Mouse (Mus musculus): ENCODE measurements around the gene Ccs. TPM values are rescaled to one million over a fixed set of nuclear protein-coding genes. Genes with fewer than 3 reads are reported as not detected.
"Not testable (repeated sequence)": the region's sequence is repeated elsewhere in the genome, so short reads cannot be mapped to it uniquely, and the experiment has no call there.

Ccs gene
- polyA plus RNA-seq (2015; fragmentation: Nextera tagmentation; extraction: Ambion mirVana) = 63.7 and 63.9 TPM in 2 replicates

GRCm38 (mm10) chr19:4839149-4839548 is at the start of gene Ccs, which contains the start of gene Ccdc87:
Ccs (minus strand) TSS chr19:4839332.
Ccdc87 (plus strand) TSS chr19:4839366.
- H3K9ac ChIP-seq = peak within 1 kb of the TSS; percentile 66
- under 1% methylated on average over 25 of the region's 25 CpGs for WGBS
- peak; percentile 95 for ATAC-seq (ENCODE audit: insufficient number of reproducible peaks, low FRiP score, low TSS enrichment, low read depth)
- H3K4me2 ChIP-seq = peak within 1 kb of the TSS; percentile 97
- no peaks in the 10 kb centered on the region for H3K9me3 ChIP-seq
- no peaks in the 10 kb centered on the region for H3K36me3 ChIP-seq
- 0 out of 2 replicates have a peak within 1 kb of the TSS, but pooled peaks have one; percentile 3 for H3K27ac ChIP-seq
- peaks cover 16% of the 10 kb centered on the region for H3K4me1 ChIP-seq
- peak within 1 kb of the TSS; percentile 63 for H3K4me3 ChIP-seq
- peaks cover 28% of the 10 kb centered on the region for H3K27me3 ChIP-seq

- no peak overlapping the region for H3K27ac ChIP-seq
- no peak overlapping the region for H3K9ac ChIP-seq
- no peak for ATAC-seq (ENCODE audit: insufficient number of reproducible peaks, low FRiP score, low TSS enrichment, low read depth)
- H3K27me3 ChIP-seq = no peaks in the 10 kb centered on the region
- peaks cover 11% of the 10 kb centered on the region for H3K4me1 ChIP-seq
- no peaks in the 10 kb centered on the region for H3K9me3 ChIP-seq
- WGBS = 78% methylated on average over 4 of the region's 4 CpGs
- no peak overlapping the region for H3K4me2 ChIP-seq
- H3K4me3 ChIP-seq = no peak overlapping the region
- no peaks in the 10 kb centered on the region for H3K36me3 ChIP-seq
Observed at GRCm38 (mm10) chr19:4883961-4884360, 44.8 kb upstream of the Ccs start.

DNA sequence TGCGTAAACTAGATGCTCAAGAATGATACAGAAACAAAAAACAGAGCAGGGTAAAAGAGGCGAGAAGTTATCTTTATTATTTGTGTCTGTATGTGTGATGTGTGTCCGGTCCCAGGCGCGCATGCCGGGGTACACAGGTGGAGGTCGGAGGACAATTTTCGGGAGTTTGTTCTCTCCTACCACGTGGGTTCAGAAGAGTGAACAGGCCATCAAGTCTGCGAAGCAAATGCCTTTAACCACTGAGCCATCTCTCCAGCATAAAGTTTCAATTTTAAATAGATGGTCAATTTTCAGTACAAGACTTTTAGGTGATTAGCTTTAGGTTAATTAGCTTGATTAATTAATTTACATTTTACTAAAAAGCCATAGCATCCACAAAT is 40.2 kb upstream of the Ccs start:
- Histone ChIP-seq H3K27me3 (no peaks in the 10 kb centered on the region), H3K4me1 (peaks cover 29% of the 10 kb centered on the region), H3K9me3 (no peaks in the 10 kb centered on the region), H3K4me2 (peak overlapping the region; percentile 92), H3K27ac (no peak overlapping the region), H3K36me3 (no peaks in the 10 kb centered on the region), H3K9ac (no peak overlapping the region), H3K4me3 (peak overlapping the region; percentile 81)
- no peak for ATAC-seq (ENCODE audit: insufficient number of reproducible peaks, low FRiP score, low TSS enrichment, low read depth)
- 41% methylated on average over 10 of the region's 10 CpGs for WGBS

DNA sequence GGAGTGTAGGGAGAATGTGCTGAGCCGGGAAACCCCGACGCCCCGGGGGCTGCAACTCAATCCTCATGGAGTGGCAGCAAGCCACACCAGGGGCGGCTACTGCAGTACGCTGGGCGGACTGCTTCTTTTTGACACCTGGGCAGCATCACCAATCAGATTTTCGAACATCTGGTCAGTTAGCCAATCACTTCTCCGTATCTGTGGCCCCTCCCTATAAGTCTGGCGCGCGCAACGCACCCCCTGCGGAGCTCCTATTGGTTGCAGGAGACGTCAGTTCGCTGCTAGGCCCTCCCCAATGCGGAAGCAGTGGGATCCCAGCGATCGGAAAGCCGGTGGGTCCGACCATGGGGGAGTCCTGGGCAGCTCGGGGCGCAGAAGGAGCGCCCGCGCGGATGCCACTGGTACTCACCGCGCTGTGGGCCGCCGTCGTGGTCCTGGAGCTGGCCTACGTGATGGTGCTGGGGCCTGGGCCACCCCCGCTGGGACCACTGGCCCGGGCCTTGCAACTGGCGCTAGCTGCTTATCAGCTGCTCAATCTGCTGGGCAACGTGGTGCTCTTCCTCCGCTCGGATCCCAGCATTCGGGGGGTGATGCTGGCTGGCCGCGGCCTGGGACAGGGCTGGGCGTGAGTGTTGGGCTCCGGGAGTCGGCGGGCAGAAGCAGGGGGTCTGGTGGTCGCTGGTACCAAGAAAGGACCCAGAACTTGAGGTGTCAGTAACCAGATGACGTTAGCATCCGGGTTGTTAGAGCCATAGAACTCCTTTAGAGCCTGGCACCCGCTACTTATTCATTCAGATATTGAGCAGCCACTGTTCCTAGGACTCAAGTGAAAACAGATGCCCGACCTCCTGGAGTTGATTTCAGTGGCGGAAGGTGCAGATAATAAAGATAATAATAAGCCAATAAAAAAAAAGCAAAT is 39.5 kb upstream of the Ccs start, which contains the start of gene Zdhhc24:
Gene Zdhhc24, plus strand, starts transcription at position 264 of the 919 bp plus-strand sequence.
- Histone ChIP-seq H3K27me3 (no peaks in the 10 kb centered on the region), H3K9me3 (no peaks in the 10 kb centered on the region), H3K4me1 (peaks cover 29% of the 10 kb centered on the region), H3K4me2 (peak within 1 kb of the TSS; percentile 92), H3K36me3 (no peaks in the 10 kb centered on the region), H3K27ac (peak within 1 kb of the TSS; percentile 71), H3K9ac (peak within 1 kb of the TSS; percentile 93), H3K4me3 (peak within 1 kb of the TSS; percentile 81)
- ATAC-seq (ENCODE audit: insufficient number of reproducible peaks, low FRiP score, low TSS enrichment, low read depth) = peak; percentile 96
- WGBS = under 1% methylated on average over 52 of the region's 52 CpGs

- 1% methylated on average over 17 of the region's 17 CpGs for WGBS
- H3K36me3 ChIP-seq = no peaks in the 10 kb centered on the region
- no peaks in the 10 kb centered on the region for H3K9me3 ChIP-seq
- peak within 1 kb of the TSS; percentile 71 for H3K27ac ChIP-seq
- H3K27me3 ChIP-seq = no peaks in the 10 kb centered on the region
- peak within 1 kb of the TSS; percentile 93 for H3K9ac ChIP-seq
- H3K4me2 ChIP-seq = peak within 1 kb of the TSS; percentile 92
- ATAC-seq (ENCODE audit: insufficient number of reproducible peaks, low FRiP score, low TSS enrichment, low read depth) = no peak
- H3K4me1 ChIP-seq = peaks cover 29% of the 10 kb centered on the region
- peak within 1 kb of the TSS; percentile 81 for H3K4me3 ChIP-seq
Observed at GRCm38 (mm10) chr19:4877785-4878184, 38.7 kb upstream of the Ccs start, which contains the start of gene Actn3. Actn3 (minus strand) TSS chr19:4877909.

DNA sequence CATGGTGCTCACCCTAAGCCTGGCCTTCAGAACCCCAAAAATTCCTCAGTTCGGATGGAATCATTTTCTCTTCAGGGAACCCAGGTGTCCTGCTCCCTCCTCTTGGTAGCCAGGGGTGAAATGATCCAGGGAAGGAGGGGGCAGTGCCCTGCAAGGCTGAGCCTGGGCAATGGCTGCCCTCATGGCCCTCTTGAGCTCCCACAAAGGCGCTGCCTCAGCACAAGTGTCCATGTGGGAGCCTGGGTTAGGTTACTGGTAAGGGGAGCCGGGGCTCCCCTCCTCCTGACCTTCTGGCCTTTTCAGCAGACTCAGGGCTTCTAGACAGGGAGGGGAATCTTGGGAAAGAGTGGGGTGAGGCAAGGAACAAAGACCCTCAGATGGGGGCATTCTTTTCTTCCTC is 37.6 kb upstream of the Ccs start:
- Histone ChIP-seq H3K4me1 (peaks cover 29% of the 10 kb centered on the region), H3K9ac (no peak overlapping the region), H3K27ac (no peak overlapping the region), H3K9me3 (no peaks in the 10 kb centered on the region), H3K27me3 (no peaks in the 10 kb centered on the region), H3K4me3 (no peak overlapping the region), H3K36me3 (no peaks in the 10 kb centered on the region), H3K4me2 (no peak overlapping the region)
- no peak for ATAC-seq (ENCODE audit: insufficient number of reproducible peaks, low FRiP score, low TSS enrichment, low read depth)
- WGBS = 59% methylated on average over 3 of the region's 3 CpGs

GRCm38 (mm10) chr19:4876241-4876640 is 37.1 kb upstream of the Ccs start:
- WGBS = 75% methylated on average over 2 of the region's 4 CpGs
- no peak overlapping the region for H3K4me2 ChIP-seq
- H3K4me1 ChIP-seq = peaks cover 29% of the 10 kb centered on the region
- no peak overlapping the region for H3K9ac ChIP-seq
- H3K36me3 ChIP-seq = no peaks in the 10 kb centered on the region
- H3K27me3 ChIP-seq = no peaks in the 10 kb centered on the region
- ATAC-seq (ENCODE audit: insufficient number of reproducible peaks, low FRiP score, low TSS enrichment, low read depth) = no peak
- H3K4me3 ChIP-seq = no peak overlapping the region
- H3K27ac ChIP-seq = no peak overlapping the region
- no peaks in the 10 kb centered on the region for H3K9me3 ChIP-seq

DNA sequence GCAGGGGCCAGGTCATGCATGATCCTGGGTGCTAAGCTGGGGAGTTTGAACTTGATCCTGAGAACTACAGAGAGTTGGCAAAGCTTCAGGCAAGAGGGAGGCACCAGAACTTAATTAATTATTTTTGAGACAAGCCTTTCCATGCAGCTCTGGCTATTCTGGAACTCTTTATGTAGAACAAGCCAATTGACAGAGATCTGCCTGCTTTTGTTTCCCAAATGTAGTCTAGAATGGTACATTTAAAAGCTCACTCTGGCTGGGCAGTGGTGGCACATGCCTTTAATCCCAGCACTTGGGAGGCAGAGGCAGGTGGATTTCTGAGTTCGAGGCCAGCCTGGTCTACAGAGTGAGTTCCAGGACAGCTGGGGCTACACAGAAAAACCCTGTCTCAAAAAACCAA is 35.5 kb upstream of the Ccs start:
- not testable (repeated sequence) for H3K36me3 ChIP-seq; ATAC-seq (ENCODE audit: insufficient number of reproducible peaks, low FRiP score, low TSS enrichment, low read depth); H3K4me2 ChIP-seq; H3K4me3 ChIP-seq; H3K9me3 ChIP-seq; H3K9ac ChIP-seq; H3K27ac ChIP-seq; H3K27me3 ChIP-seq
- H3K4me1 ChIP-seq = peaks cover 22% of the 10 kb centered on the region
- WGBS = 74% methylated on average over 1 of the region's 1 CpGs

DNA sequence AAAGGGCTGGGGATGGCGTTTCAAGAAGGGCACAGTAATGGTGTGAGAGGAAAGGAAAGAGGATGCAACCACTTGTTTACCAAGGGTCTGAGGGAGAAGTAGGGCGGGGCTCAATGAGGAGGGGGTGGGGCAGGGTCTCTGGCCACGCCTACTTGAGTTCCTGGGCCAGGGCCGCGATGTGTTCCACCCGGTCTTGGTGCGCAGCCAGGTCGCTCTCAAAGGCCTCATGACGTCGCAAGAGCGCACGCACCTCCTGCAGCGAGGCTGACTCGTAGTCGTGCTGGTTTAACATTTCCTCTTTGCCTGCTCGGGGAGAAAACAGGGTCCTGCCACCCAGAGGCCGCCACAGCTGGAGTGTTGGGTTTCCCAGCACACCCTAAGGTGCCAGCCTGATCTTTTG is 26.0 kb upstream of the Ccs start:
- Histone ChIP-seq H3K4me1 (peaks cover 6% of the 10 kb centered on the region), H3K27me3 (peaks cover 16% of the 10 kb centered on the region), H3K9me3 (no peaks in the 10 kb centered on the region), H3K36me3 (0 out of 2 replicates have a peak, but pooled peaks cover 7% of the 10 kb centered on the region), H3K27ac (no peak overlapping the region), H3K4me2 (peak overlapping the region; percentile 24; the same call in 1 of the 2 replicates), H3K4me3 (0 out of 2 replicates have a peak overlapping the region, but pooled peaks have one; percentile 9), H3K9ac (no peak overlapping the region)
- 0 out of 2 replicates have a peak, but pooled peaks have one; percentile 17 for ATAC-seq (ENCODE audit: insufficient number of reproducible peaks, low FRiP score, low TSS enrichment, low read depth)
- WGBS = 6% methylated on average over 17 of the region's 17 CpGs

DNA sequence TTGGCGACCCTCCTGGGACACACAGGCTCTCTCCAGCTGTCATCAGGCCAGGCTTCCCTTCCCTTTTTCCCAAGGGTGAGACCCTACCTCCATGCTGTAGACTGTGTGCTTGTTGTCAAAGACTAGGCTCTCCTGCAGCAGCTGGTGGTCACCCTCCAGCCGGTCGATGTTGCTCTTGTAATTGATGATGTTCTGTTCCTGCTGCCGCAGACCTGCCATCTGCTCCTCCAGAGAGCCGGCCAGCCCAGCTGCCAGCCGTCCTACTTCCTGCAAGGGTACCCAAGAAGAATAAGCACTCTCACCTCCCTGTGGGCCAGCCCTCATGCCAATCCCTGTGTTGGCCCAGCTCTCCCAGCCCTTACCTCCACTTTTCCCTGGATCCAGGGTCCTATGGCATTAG is 23.9 kb upstream of the Ccs start:
- WGBS = 75% methylated on average over 6 of the region's 6 CpGs
- 0 out of 2 replicates have a peak, but pooled peaks cover 11% of the 10 kb centered on the region for H3K36me3 ChIP-seq
- no peak for ATAC-seq (ENCODE audit: insufficient number of reproducible peaks, low FRiP score, low TSS enrichment, low read depth)

DNA sequence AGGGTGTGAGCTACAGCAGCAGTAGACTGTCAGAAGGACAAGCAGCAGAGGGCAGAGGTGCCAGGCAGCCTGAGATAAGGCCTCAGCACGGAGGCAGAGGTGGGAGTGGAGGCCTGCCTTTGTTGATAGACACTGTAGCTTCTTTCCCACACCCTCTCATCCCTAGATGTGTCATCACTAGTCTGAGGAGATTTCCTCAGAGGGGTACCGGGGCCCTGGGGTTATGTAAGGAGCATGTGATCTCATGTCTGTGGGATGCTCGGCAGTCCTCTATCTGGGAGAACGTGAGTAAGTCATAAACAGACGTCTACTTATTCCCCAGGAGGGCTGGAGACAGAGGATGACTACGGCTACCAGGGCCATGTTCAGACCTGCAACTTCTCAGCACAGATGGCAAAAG is 19.9 kb upstream of the Ccs start:
- no peak overlapping the region for H3K4me2 ChIP-seq
- H3K4me1 ChIP-seq = peaks cover 14% of the 10 kb centered on the region
- H3K9me3 ChIP-seq = no peaks in the 10 kb centered on the region
- ATAC-seq (ENCODE audit: insufficient number of reproducible peaks, low FRiP score, low TSS enrichment, low read depth) = no peak
- H3K27ac ChIP-seq = no peak overlapping the region
- no peaks in the 10 kb centered on the region for H3K27me3 ChIP-seq
- 0 out of 2 replicates have a peak, but pooled peaks cover 11% of the 10 kb centered on the region for H3K36me3 ChIP-seq
- H3K9ac ChIP-seq = no peak overlapping the region
- WGBS = 61% methylated on average over 6 of the region's 6 CpGs
- H3K4me3 ChIP-seq = no peak overlapping the region

More for the DNA sequence above, 23.9 kb upstream of the Ccs start:
- Histone ChIP-seq H3K27ac (no peak overlapping the region), H3K9me3 (no peaks in the 10 kb centered on the region), H3K27me3 (peaks cover 16% of the 10 kb centered on the region), H3K4me2 (no peak overlapping the region), H3K9ac (no peak overlapping the region), H3K4me1 (peaks cover 6% of the 10 kb centered on the region), H3K4me3 (no peak overlapping the region)

- Histone ChIP-seq H3K4me1 (peaks cover 14% of the 10 kb centered on the region), H3K27me3 (no peaks in the 10 kb centered on the region), H3K4me2 (peak overlapping the region; percentile 96), H3K9ac (no peak overlapping the region), H3K27ac (no peak overlapping the region), H3K4me3 (peak overlapping the region; percentile 60; the same call in 1 of the 2 replicates), H3K36me3 (0 out of 2 replicates have a peak, but pooled peaks cover 11% of the 10 kb centered on the region), H3K9me3 (no peaks in the 10 kb centered on the region)
- no peak for ATAC-seq (ENCODE audit: insufficient number of reproducible peaks, low FRiP score, low TSS enrichment, low read depth)
- WGBS = 85% methylated on average over 4 of the region's 4 CpGs
Observed at GRCm38 (mm10) chr19:4855951-4856350, 16.8 kb upstream of the Ccs start.
